Mouse (Mus musculus): ENCODE measurements around the gene Atg14.
"Not testable (repeated sequence)": the region's sequence is repeated elsewhere in the genome, so short reads cannot be mapped to it uniquely, and the experiment has no call there.

The Atg14 gene

GRCm38 (mm10) chr14:47544286-47544685 is 26.2 kb downstream of the Atg14 start:
- no peak for DNase-seq (ENCODE audit: low read depth, low spot score)

- no peak for DNase-seq (ENCODE audit: low read depth, low spot score)
Observed at GRCm38 (mm10) chr14:47542283-47542682, 28.2 kb downstream of the Atg14 start.

GRCm38 (mm10) chr14:47541325-47541948 is 29.0 kb downstream of the Atg14 start:
- DNase-seq (ENCODE audit: low read depth, low spot score) = no peak

GRCm38 (mm10) chr14:47535096-47535495 is 35.4 kb downstream of the Atg14 start:
- no peak for DNase-seq (ENCODE audit: low read depth, low spot score)

- no peak for DNase-seq (ENCODE audit: low read depth, low spot score)
Observed at GRCm38 (mm10) chr14:47534176-47534525, 36.3 kb downstream of the Atg14 start.

GRCm38 (mm10) chr14:47533365-47534175 is 36.9 kb downstream of the Atg14 start:
- no peak for DNase-seq (ENCODE audit: low read depth, low spot score)

GRCm38 (mm10) chr14:47532496-47532895 is 38.0 kb downstream of the Atg14 start:
- no peak for DNase-seq (ENCODE audit: low read depth, low spot score)

GRCm38 (mm10) chr14:47529592-47529991 is 40.9 kb downstream of the Atg14 start:
- not testable (repeated sequence) for DNase-seq (ENCODE audit: low read depth, low spot score)

GRCm38 (mm10) chr14:47529019-47529418 is 41.4 kb downstream of the Atg14 start:
- DNase-seq (ENCODE audit: low read depth, low spot score) = no peak

- no peak for DNase-seq (ENCODE audit: low read depth, low spot score)
Observed at GRCm38 (mm10) chr14:47528293-47528692, 42.2 kb downstream of the Atg14 start.

- no peak for DNase-seq (ENCODE audit: low read depth, low spot score)
Observed at GRCm38 (mm10) chr14:47527833-47528232, 42.6 kb downstream of the Atg14 start.

GRCm38 (mm10) chr14:47525861-47526260 is 44.6 kb downstream of the Atg14 start:
- no peak for DNase-seq (ENCODE audit: low read depth, low spot score)

GRCm38 (mm10) chr14:47525374-47525773 is 45.1 kb downstream of the Atg14 start:
- no peak for DNase-seq (ENCODE audit: low read depth, low spot score)

GRCm38 (mm10) chr14:47522301-47522700 is 48.1 kb downstream of the Atg14 start:
- DNase-seq (ENCODE audit: low read depth, low spot score) = no peak

- DNase-seq (ENCODE audit: low read depth, low spot score) = no peak
Observed at GRCm38 (mm10) chr14:47521609-47522008, 48.8 kb downstream of the Atg14 start.

GRCm38 (mm10) chr14:47520751-47521449 is 49.5 kb downstream of the Atg14 start:
- DNase-seq (ENCODE audit: low read depth, low spot score) = no peak

- DNase-seq (ENCODE audit: low read depth, low spot score) = no peak
Observed at GRCm38 (mm10) chr14:47518619-47519018, 51.8 kb downstream of the Atg14 start.

GRCm38 (mm10) chr14:47516755-47517154 is 53.7 kb downstream of the Atg14 start:
- no peak for DNase-seq (ENCODE audit: low read depth, low spot score)

GRCm38 (mm10) chr14:47515636-47516035 is 54.8 kb downstream of the Atg14 start:
- no peak for DNase-seq (ENCODE audit: low read depth, low spot score)

- no peak for DNase-seq (ENCODE audit: low read depth, low spot score)
Observed at GRCm38 (mm10) chr14:47514816-47515453, 55.5 kb downstream of the Atg14 start.

GRCm38 (mm10) chr14:47513606-47514005 is 56.8 kb downstream of the Atg14 start:
- no peak for DNase-seq (ENCODE audit: low read depth, low spot score)

- no peak for DNase-seq (ENCODE audit: low read depth, low spot score)
Observed at GRCm38 (mm10) chr14:47510244-47510643, 60.2 kb downstream of the Atg14 start.
